Mouse (Mus musculus) mammary gland, adult 2 months (tissue): ENCODE measurements around the gene Slc25a36. TPM values are rescaled to one million over a fixed set of nuclear protein-coding genes. Genes with fewer than 3 reads are reported as not detected.

Experiments
- polyA plus RNA-seq: library from polyadenylated mRNA; depleted of rRNA; stranded (reverse); fragments of >200 nt; gene quantifications from 2 replicates; pipeline ENCODE4 v1.2.3, GENCODE M21; 2012; ENCODE audit warnings: low replicate concordance; rRNA removed

Gene Slc25a36
- 12.9 and 34.5 TPM in 2 replicates for polyA plus RNA-seq

GRCm38 (mm10) chr9:97110571-97111390 lies at the start of gene Slc25a36:
Gene Slc25a36, minus strand, starts transcription at chr9:97111157.

Other genes starting within 250 kb of the Slc25a36 start
- 9.7 and 11.8 TPM in 2 replicates for gene Pxylp1, start 218.5 kb downstream of the Slc25a36 start, polyA plus RNA-seq
- gene Spsb4, start 92.3 kb downstream of the Slc25a36 start, polyA plus RNA-seq, result 1.0 and 1.1 TPM in 2 replicates